In genomic region chr16:30587494-30588327, GRCm38 (mm10) we compare ENCODE assay signal across 1 mouse cellular context.
A peak's percentile ranks its signal among the peaks of the same experiment; 100 is the strongest.
TF ChIP-seq lines count a peak whose summit lies in the region.

Gene Lsg1, minus strand, starts transcription at chr16:30587592.

TF ChIP-seq in CH12.LX, 34 proteins besides CTCF, POLR2A, EP300 and RAD21 (continued from another document):
- TF ChIP-seq KAT2A (IDR thresholded peaks at IDR 0.05; ENCODE audit: insufficient replicate concordance, low read length) (peak; percentile 84; the same call in 1 of the 2 replicates), ZNF384 (IDR thresholded peaks at IDR 0.05; ENCODE audit: low read depth, low read length) (peak; percentile 94), ZC3H11A (IDR thresholded peaks at IDR 0.05; ENCODE audit: low read depth, low read length) (no peak), SIN3A (IDR thresholded peaks at IDR 0.05; ENCODE audit: low read length) (peak; percentile 96), TBP (conservative IDR thresholded peaks at IDR 0.05; ENCODE audit: low read depth, low read length) (peak; percentile 94), MAZ (IDR thresholded peaks at IDR 0.05; ENCODE audit: low read depth, low read length) (no peak), GABPA (IDR thresholded peaks at IDR 0.05; ENCODE audit: insufficient replicate concordance, low read depth, low read length) (peak; percentile 35; the same call in 1 of the 2 replicates), CHD2 (IDR thresholded peaks at IDR 0.05; ENCODE audit: low read length) (no peak), ETS1 (conservative IDR thresholded peaks at IDR 0.05; ENCODE audit: low read depth, low read length) (peak; percentile 75), RCOR1 (conservative IDR thresholded peaks at IDR 0.05; ENCODE audit: low read depth, low read length) (peak; percentile 89), UBTF (IDR thresholded peaks at IDR 0.05; ENCODE audit: low read depth, low read length) (no peak), CHD1 (IDR thresholded peaks at IDR 0.05; ENCODE audit: low read depth, low read length) (peak; percentile 100)
